Mouse (Mus musculus): Measurements from ENCODE around the gene Shkbp1. TPM values are rescaled to one million over a fixed set of nuclear protein-coding genes. Genes with fewer than 3 reads are reported as not detected.
A peak's percentile ranks its signal among the peaks of the same experiment; 100 is the strongest.

Shkbp1 gene
- total and polyA plus RNA-seq, 3 experiments = 24.2 to 77.0 TPM; not detected in 1

DNA sequence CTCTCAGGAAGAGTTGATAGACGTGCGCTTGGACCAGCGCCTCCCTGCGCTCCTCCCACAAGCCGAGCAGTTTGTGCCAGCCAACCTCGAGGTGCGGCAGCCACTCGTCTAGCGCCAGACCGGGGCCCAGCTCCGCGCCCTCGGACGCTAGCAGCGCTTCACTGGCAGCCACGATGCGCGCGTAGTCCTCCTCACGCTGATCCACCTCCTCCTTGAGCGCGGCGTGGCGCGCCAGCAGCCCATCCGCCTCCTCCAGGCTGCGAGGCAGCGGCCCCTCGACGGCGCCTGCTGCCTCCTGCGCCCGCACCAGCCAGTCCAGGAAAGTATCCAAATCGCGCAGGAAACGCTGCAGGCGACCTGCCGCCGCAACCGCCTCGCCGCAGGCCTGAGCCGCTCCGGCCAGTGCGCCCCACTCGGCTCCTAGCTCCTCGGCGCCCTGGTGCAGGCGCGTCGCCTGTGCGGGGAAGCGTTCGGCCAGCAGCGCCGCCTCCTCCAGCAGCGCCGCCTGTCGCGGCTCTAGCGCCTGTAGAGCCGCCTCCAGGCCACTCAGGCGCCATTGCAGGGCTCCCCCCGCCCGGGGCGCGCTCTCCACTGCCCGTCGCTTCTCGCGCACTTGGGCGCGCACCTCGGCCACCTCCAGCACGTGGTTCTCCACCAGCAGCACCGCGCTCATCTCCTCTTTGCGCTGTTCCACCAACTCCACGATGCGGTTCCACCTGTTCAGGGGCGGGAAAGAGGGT is 48.6 kb upstream of the Shkbp1 start:
- H3K27me3 ChIP-seq (ENCODE audit: control insufficient read depth in 1 of 2, insufficient read depth in 2 of 2, low read length in 2 of 2) = no peaks in the 10 kb centered on the region
- H3K9ac ChIP-seq (ENCODE audit: control insufficient read depth, low read depth, low read length, poor library complexity, severe bottlenecking) = no peak overlapping the region
- no peaks in the 10 kb centered on the region for H3K4me1 ChIP-seq (ENCODE audit: control insufficient read depth in 1 of 2, insufficient read depth in 2 of 2, low read length in 2 of 2)
- H3K9me3 ChIP-seq (replicated peaks; ENCODE audit: insufficient read depth, low read length) = no peaks in the 10 kb centered on the region
- no peaks in the 10 kb centered on the region for H3K36me3 ChIP-seq (ENCODE audit: control insufficient read depth in 1 of 2, insufficient read depth in 2 of 2, low read length in 2 of 2)
- no peak for DNase-seq (ENCODE audit: low read depth, low spot score)
- no peak for TF ChIP-seq ZMIZ1 (IDR thresholded peaks at IDR 0.05; ENCODE audit: low read depth, low read length)
- no peak for TF ChIP-seq MAX (IDR thresholded peaks at IDR 0.05; ENCODE audit: low read length)
- TF ChIP-seq ZNF384 (IDR thresholded peaks at IDR 0.05; ENCODE audit: low read depth, low read length) = no peak
- no peak for TF ChIP-seq TCF12 (IDR thresholded peaks at IDR 0.05; ENCODE audit: low read depth, low read length)
- no peak for TF ChIP-seq RAD21 (IDR thresholded peaks at IDR 0.05; ENCODE audit: low read depth, low read length)
- H3K79me2 ChIP-seq (ENCODE audit: control insufficient read depth, insufficient read depth, low read length, poor library complexity) = no peaks in the 10 kb centered on the region
- H3K4me3 ChIP-seq (ENCODE audit: control insufficient read depth in 1 of 2, insufficient read depth in 1 of 2, low read depth in 2 of 2, low read length in 2 of 2) = no peak overlapping the region
- H3K27ac ChIP-seq (ENCODE audit: control insufficient read depth, low read depth, low read length) = no peak overlapping the region

- Histone ChIP-seq H3K36me3 (ENCODE audit: control insufficient read depth in 1 of 2, insufficient read depth in 2 of 2, low read length in 2 of 2) (no peaks in the 10 kb centered on the region), H3K4me3 (ENCODE audit: control insufficient read depth in 1 of 2, insufficient read depth in 1 of 2, low read depth in 2 of 2, low read length in 2 of 2) (no peak overlapping the region), H3K4me1 (ENCODE audit: control insufficient read depth in 1 of 2, insufficient read depth in 2 of 2, low read length in 2 of 2) (no peaks in the 10 kb centered on the region), H3K27ac (ENCODE audit: control insufficient read depth, low read depth, low read length) (no peak overlapping the region), H3K79me2 (ENCODE audit: control insufficient read depth, insufficient read depth, low read length, poor library complexity) (no peaks in the 10 kb centered on the region), H3K9ac (ENCODE audit: control insufficient read depth, low read depth, low read length, poor library complexity, severe bottlenecking) (no peak overlapping the region), H3K9me3 (replicated peaks; ENCODE audit: insufficient read depth, low read length) (no peaks in the 10 kb centered on the region), H3K27me3 (ENCODE audit: control insufficient read depth in 1 of 2, insufficient read depth in 2 of 2, low read length in 2 of 2) (no peaks in the 10 kb centered on the region)
- TF ChIP-seq ZC3H11A (IDR thresholded peaks at IDR 0.05; ENCODE audit: low read depth, low read length) (peak; percentile 77), RAD21 (IDR thresholded peaks at IDR 0.05; ENCODE audit: low read depth, low read length) (peak; percentile 68), RCOR1 (IDR thresholded peaks at IDR 0.05; ENCODE audit: low read depth, low read length) (no peak), MAFK (IDR thresholded peaks at IDR 0.05; ENCODE audit: borderline replicate concordance, low read depth, low read length) (no peak), NRF1 (IDR thresholded peaks at IDR 0.05; ENCODE audit: insufficient read depth, low read depth, low read length, poor library complexity, severe bottlenecking) (0 out of 2 replicates have a peak, but pooled peaks have one; percentile 14), SMC3 (IDR thresholded peaks at IDR 0.05; ENCODE audit: low read depth, low read length) (peak; percentile 92), CTCF (IDR thresholded peaks at IDR 0.05 in 2 of 3, conservative IDR thresholded peaks at IDR 0.05 in 1 of 3; ENCODE audit: control insufficient read depth in 1 of 3, insufficient read depth in 1 of 3, low read depth in 2 of 3, low read length in 3 of 3, poor library complexity in 1 of 3, severe bottlenecking in 1 of 3) (peak; percentile 79 to 87 (median 86))
- DNase-seq (ENCODE audit: low read depth, low spot score) = peak; percentile 78
These were observed 46.9 kb upstream of the Shkbp1 start for GRCm38 (mm10) chr7:27402675-27403074.

DNA sequence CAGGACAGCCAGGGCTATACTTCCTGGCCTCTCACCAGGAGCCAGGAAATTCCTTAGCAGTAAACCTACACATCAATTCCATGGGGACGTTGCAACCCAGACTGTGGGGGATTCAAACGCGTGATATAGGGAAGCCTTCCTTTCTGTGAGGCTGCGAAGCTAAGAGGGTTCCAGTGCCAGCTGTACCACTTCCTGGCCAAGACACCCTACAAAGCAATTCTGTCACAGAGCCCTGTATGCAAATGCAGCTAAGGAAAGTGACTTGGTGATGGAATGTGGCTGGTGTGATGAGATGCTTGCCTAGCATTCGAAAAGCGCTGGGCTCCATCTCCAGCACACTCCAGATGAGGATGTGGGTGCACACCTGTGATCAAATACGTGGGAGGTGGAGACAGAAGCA is 44.7 kb upstream of the Shkbp1 start:
- DNase-seq (ENCODE audit: low read depth, low spot score) = no peak
- H3K4me3 ChIP-seq (ENCODE audit: control insufficient read depth in 1 of 2, insufficient read depth in 1 of 2, low read depth in 2 of 2, low read length in 2 of 2) = no peak overlapping the region
- no peaks in the 10 kb centered on the region for H3K79me2 ChIP-seq (ENCODE audit: control insufficient read depth, insufficient read depth, low read length, poor library complexity)
- H3K9me3 ChIP-seq (replicated peaks; ENCODE audit: insufficient read depth, low read length) = no peaks in the 10 kb centered on the region
- peaks cover 0 to 2% of the 10 kb centered on the region in 2 experiments; a peak in 1 of 4 replicates for H3K36me3 ChIP-seq (ENCODE audit: control insufficient read depth in 1 of 2, insufficient read depth in 2 of 2, low read length in 2 of 2)
- H3K4me1 ChIP-seq (ENCODE audit: control insufficient read depth in 1 of 2, insufficient read depth in 2 of 2, low read length in 2 of 2) = 0 out of 4 replicates have a peak, but pooled peaks cover 0 to 3% of the 10 kb centered on the region in 2 experiments
- no peak overlapping the region for H3K9ac ChIP-seq (ENCODE audit: control insufficient read depth, low read depth, low read length, poor library complexity, severe bottlenecking)
- TF ChIP-seq CTCF (IDR thresholded peaks at IDR 0.05 in 2 of 3, conservative IDR thresholded peaks at IDR 0.05 in 1 of 3; ENCODE audit: control insufficient read depth in 1 of 3, insufficient read depth in 1 of 3, low read depth in 2 of 3, low read length in 3 of 3, poor library complexity in 1 of 3, severe bottlenecking in 1 of 3) (no peak), ZKSCAN1 (IDR thresholded peaks at IDR 0.05; ENCODE audit: low read depth, low read length) (no peak), MAFK (IDR thresholded peaks at IDR 0.05; ENCODE audit: borderline replicate concordance, low read depth, low read length) (no peak), HCFC1 (IDR thresholded peaks at IDR 0.05; ENCODE audit: low read depth, low read length) (no peak), NRF1 (IDR thresholded peaks at IDR 0.05; ENCODE audit: insufficient read depth, low read depth, low read length, poor library complexity, severe bottlenecking) (no peak), CHD1 (IDR thresholded peaks at IDR 0.05; ENCODE audit: low read depth, low read length) (no peak), UBTF (IDR thresholded peaks at IDR 0.05; ENCODE audit: borderline replicate concordance, insufficient read depth, low read depth, low read length) (no peak), JUND (IDR thresholded peaks at IDR 0.05; ENCODE audit: low read depth, low read length) (no peak), ZC3H11A (IDR thresholded peaks at IDR 0.05; ENCODE audit: low read depth, low read length) (no peak), MAZ (IDR thresholded peaks at IDR 0.05; ENCODE audit: low read depth, low read length) (no peak), MXI1 (IDR thresholded peaks at IDR 0.05; ENCODE audit: low read depth, low read length) (no peak), MYC (IDR thresholded peaks at IDR 0.05; ENCODE audit: low read depth, low read length) (no peak), EP300 (IDR thresholded peaks at IDR 0.05; ENCODE audit: low read depth in 1 of 2, low read length in 2 of 2) (no peak), ZNF384 (IDR thresholded peaks at IDR 0.05; ENCODE audit: low read depth, low read length) (no peak), MEF2A (IDR thresholded peaks at IDR 0.05; ENCODE audit: extremely low read depth, insufficient replicate concordance, low read depth, low read length, poor library complexity, severe bottlenecking) (no peak)
- H3K27ac ChIP-seq (ENCODE audit: control insufficient read depth, low read depth, low read length) = no peak overlapping the region
- no peaks in the 10 kb centered on the region for H3K27me3 ChIP-seq (ENCODE audit: control insufficient read depth in 1 of 2, insufficient read depth in 2 of 2, low read length in 2 of 2)

All from MEL (cell line).